Mouse (Mus musculus): ENCODE measurements around the gene Mapkapk2. TPM values are rescaled to one million over a fixed set of nuclear protein-coding genes. Genes with fewer than 3 reads are reported as not detected.
A peak's percentile ranks its signal among the peaks of the same experiment; 100 is the strongest.
"Not testable (repeated sequence)": the region's sequence is repeated elsewhere in the genome, so short reads cannot be mapped to it uniquely, and the experiment has no call there.

The Mapkapk2 gene
- polyA plus RNA-seq (2015; fragmentation: Nextera tagmentation; extraction: Ambion mirVana): 34.6 and 35.4 TPM in 2 replicates

DNA sequence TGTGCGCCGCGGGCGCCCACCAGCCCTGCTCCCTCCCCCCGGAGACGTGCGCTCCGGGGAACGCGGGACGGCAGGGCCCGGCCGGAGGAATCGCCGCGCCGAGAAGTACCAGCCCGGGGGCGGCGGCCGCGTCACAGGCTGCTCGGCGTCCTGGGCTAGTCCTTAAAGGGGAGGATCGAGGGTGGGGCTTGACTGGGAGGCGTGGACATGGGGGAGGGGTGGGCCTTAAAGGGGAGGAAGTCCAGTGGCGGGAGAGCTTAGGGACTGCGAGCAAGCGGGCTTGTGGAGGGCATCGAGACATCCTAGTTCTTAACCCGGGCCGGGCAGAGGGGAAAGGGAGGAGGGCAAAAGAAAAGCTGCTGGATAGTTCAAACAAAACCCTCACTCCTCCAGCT, at the start of gene Mapkapk2:
TSS of gene Mapkapk2 (minus strand) at position 127 of the 395 bp plus-strand sequence.
- peak within 1 kb of the TSS; percentile 94 for H3K9ac ChIP-seq (ENCODE audit: low read length)
- H3K4me1 ChIP-seq (replicated peaks; ENCODE audit: control insufficient read depth, insufficient read depth): peaks cover 12% of the 10 kb centered on the region; the same call in 1 of the 2 replicates
- DNase-seq (ENCODE audit: low spot score) (peak; percentile 97), ATAC-seq (ENCODE audit: low FRiP score, low TSS enrichment) (peak; percentile 95)
- no peak for TF ChIP-seq EP300 (optimal IDR thresholded peaks at IDR 0.05)
- no peak for TF ChIP-seq CTCF (IDR thresholded peaks at IDR 0.05; ENCODE audit: low read depth)
- H3K4me3 ChIP-seq (ENCODE audit: low read depth, low read length): peak within 1 kb of the TSS; percentile 93
- no peaks in the 10 kb centered on the region for H3K36me3 ChIP-seq (ENCODE audit: control insufficient read depth, insufficient read depth, low read length)
- no peaks in the 10 kb centered on the region for H3K9me3 ChIP-seq (ENCODE audit: control insufficient read depth, low read length)
- 0% methylated on average over 30 of the region's 32 CpGs for WGBS
- H3K4me2 ChIP-seq (replicated peaks; ENCODE audit: low read depth): peak within 1 kb of the TSS; percentile 84
- H3K27ac ChIP-seq (replicated peaks): peak within 1 kb of the TSS; percentile 98
- no peaks in the 10 kb centered on the region for H3K27me3 ChIP-seq (ENCODE audit: control insufficient read depth, insufficient read depth, low read length)

- Histone ChIP-seq H3K27me3 (ENCODE audit: control insufficient read depth, insufficient read depth, low read length) (no peaks in the 10 kb centered on the region), H3K9ac (ENCODE audit: low read length) (no peak overlapping the region), H3K36me3 (ENCODE audit: control insufficient read depth, insufficient read depth, low read length) (no peaks in the 10 kb centered on the region), H3K4me2 (replicated peaks; ENCODE audit: low read depth) (no peak overlapping the region), H3K9me3 (ENCODE audit: control insufficient read depth, low read length) (no peaks in the 10 kb centered on the region), H3K4me1 (replicated peaks; ENCODE audit: control insufficient read depth, insufficient read depth) (no peaks in the 10 kb centered on the region), H3K27ac (replicated peaks) (no peak overlapping the region), H3K4me3 (ENCODE audit: low read depth, low read length) (no peak overlapping the region)
- DNase-seq (ENCODE audit: low spot score) (no peak), ATAC-seq (ENCODE audit: low FRiP score, low TSS enrichment) (no peak)
- 81% methylated on average over 3 of the region's 3 CpGs for WGBS
- TF ChIP-seq CTCF (IDR thresholded peaks at IDR 0.05; ENCODE audit: low read depth) (no peak), EP300 (optimal IDR thresholded peaks at IDR 0.05) (no peak)
These were observed 48.6 kb upstream of the Mapkapk2 start for GRCm38 (mm10) chr1:131146181-131146614.

DNA sequence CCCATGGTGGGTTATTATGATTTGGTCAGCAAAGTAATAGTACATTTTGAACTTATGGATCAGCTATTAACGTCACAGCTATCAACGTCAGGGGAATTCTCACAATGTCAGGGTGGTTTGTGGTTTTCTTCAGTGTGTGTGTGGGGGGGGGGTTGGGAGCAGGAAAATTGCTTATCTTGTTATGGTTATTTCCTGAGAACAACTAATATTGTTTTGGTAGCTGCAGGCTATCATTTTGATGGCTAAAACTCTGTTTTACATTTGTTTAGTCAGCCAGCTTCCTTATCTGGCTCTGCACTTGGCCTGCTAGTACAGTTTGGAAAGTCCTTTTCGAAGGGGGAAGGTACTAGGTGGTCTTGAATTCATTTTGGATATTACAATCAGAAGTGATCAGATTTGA, 47.6 kb upstream of the Mapkapk2 start:
- not testable (repeated sequence) for H3K4me1 ChIP-seq (replicated peaks; ENCODE audit: control insufficient read depth, insufficient read depth); H3K36me3 ChIP-seq (ENCODE audit: control insufficient read depth, insufficient read depth, low read length); H3K9ac ChIP-seq (ENCODE audit: low read length); H3K27ac ChIP-seq (replicated peaks); H3K9me3 ChIP-seq (ENCODE audit: control insufficient read depth, low read length); H3K4me2 ChIP-seq (replicated peaks; ENCODE audit: low read depth); ATAC-seq (ENCODE audit: low FRiP score, low TSS enrichment); DNase-seq (ENCODE audit: low spot score); H3K27me3 ChIP-seq (ENCODE audit: control insufficient read depth, insufficient read depth, low read length); H3K4me3 ChIP-seq (ENCODE audit: low read depth, low read length)
- WGBS: 86% methylated on average over 3 of the region's 3 CpGs

GRCm38 (mm10) chr1:131142472-131142871, 44.8 kb upstream of the Mapkapk2 start:
- ATAC-seq (ENCODE audit: low FRiP score, low TSS enrichment): no peak
- Histone ChIP-seq H3K4me1 (replicated peaks; ENCODE audit: control insufficient read depth, insufficient read depth) (0 out of 2 replicates have a peak, but pooled peaks cover 2% of the 10 kb centered on the region), H3K36me3 (ENCODE audit: control insufficient read depth, insufficient read depth, low read length) (no peaks in the 10 kb centered on the region), H3K27me3 (ENCODE audit: control insufficient read depth, insufficient read depth, low read length) (no peaks in the 10 kb centered on the region), H3K4me3 (ENCODE audit: low read depth, low read length) (no peak overlapping the region), H3K9me3 (ENCODE audit: control insufficient read depth, low read length) (no peaks in the 10 kb centered on the region), H3K27ac (replicated peaks) (no peak overlapping the region), H3K9ac (ENCODE audit: low read length) (no peak overlapping the region), H3K4me2 (replicated peaks; ENCODE audit: low read depth) (no peak overlapping the region)
- no peak for DNase-seq (ENCODE audit: low spot score)
- WGBS: 83% methylated on average over 1 of the region's 1 CpGs
- no peak for TF ChIP-seq CTCF (IDR thresholded peaks at IDR 0.05; ENCODE audit: low read depth)
- no peak for TF ChIP-seq EP300 (optimal IDR thresholded peaks at IDR 0.05)

- no peaks in the 10 kb centered on the region for H3K36me3 ChIP-seq (ENCODE audit: control insufficient read depth, insufficient read depth, low read length)
- H3K4me3 ChIP-seq (ENCODE audit: low read depth, low read length): no peak overlapping the region
- TF ChIP-seq EP300 (optimal IDR thresholded peaks at IDR 0.05) (no peak), CTCF (IDR thresholded peaks at IDR 0.05; ENCODE audit: low read depth) (no peak)
- no peak overlapping the region for H3K9ac ChIP-seq (ENCODE audit: low read length)
- H3K27ac ChIP-seq (replicated peaks): no peak overlapping the region
- no peak for ATAC-seq (ENCODE audit: low FRiP score, low TSS enrichment)
- no peak for DNase-seq (ENCODE audit: low spot score)
- H3K4me1 ChIP-seq (replicated peaks; ENCODE audit: control insufficient read depth, insufficient read depth): 0 out of 2 replicates have a peak, but pooled peaks cover 2% of the 10 kb centered on the region
- no peaks in the 10 kb centered on the region for H3K27me3 ChIP-seq (ENCODE audit: control insufficient read depth, insufficient read depth, low read length)
- no peaks in the 10 kb centered on the region for H3K9me3 ChIP-seq (ENCODE audit: control insufficient read depth, low read length)
- WGBS: 49% methylated on average over 2 of the region's 2 CpGs
- H3K4me2 ChIP-seq (replicated peaks; ENCODE audit: low read depth): no peak overlapping the region
These were observed 43.8 kb upstream of the Mapkapk2 start for GRCm38 (mm10) chr1:131141449-131141848.

DNA sequence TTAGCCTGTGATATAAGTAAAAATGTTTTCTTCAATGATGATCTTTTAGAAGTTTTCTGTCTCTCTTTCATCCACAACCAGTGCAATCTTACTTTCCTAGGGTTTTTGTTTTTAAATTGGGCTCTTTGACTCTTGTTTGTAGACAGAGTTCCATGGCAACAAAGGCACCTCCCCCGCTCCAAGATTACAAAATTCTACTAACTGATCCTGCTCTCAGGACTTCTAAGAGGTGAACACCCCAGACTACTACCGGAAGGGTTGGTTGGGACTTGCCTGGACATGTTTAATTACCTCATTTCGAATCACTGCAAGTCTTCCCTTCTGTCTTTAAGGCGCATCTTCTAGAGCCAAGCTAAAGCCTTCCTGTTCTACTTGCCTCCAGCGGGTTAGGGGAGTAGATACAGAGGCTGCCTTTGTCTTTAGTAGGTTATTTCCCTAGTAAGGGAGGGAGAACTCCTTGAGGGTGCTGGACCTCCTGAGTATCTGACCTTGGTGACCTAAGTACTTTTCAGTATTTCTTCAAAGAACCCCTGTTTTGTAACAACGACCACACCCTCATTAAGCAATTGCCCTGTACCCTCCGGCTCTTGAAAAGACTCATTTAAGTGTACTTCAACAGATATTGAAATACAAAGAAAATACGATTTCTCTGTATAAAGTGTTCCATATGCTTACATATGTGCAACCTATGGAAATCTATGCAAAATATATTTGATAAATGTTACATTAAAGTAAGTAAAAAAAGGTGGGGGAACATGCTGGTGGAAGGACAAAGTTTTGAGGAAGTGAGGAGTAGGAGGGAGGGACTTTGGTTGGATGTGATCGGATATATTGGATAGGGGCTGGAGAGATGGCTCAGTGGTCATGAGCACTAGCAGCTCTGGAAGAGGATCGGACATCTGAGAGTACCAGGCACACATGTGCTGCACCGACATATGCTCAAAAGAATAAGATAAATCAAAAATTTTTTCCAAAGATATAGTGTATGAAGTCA, 41.8 kb upstream of the Mapkapk2 start:
- DNase-seq (ENCODE audit: low spot score) (no peak), ATAC-seq (ENCODE audit: low FRiP score, low TSS enrichment) (no peak; the same call in 1 of the 2 replicates)
- Histone ChIP-seq H3K27me3 (ENCODE audit: control insufficient read depth, insufficient read depth, low read length) (no peaks in the 10 kb centered on the region), H3K4me2 (replicated peaks; ENCODE audit: low read depth) (peak overlapping the region; percentile 95), H3K9me3 (ENCODE audit: control insufficient read depth, low read length) (no peaks in the 10 kb centered on the region), H3K9ac (ENCODE audit: low read length) (no peak overlapping the region), H3K36me3 (ENCODE audit: control insufficient read depth, insufficient read depth, low read length) (no peaks in the 10 kb centered on the region), H3K4me3 (ENCODE audit: low read depth, low read length) (peak overlapping the region; percentile 73), H3K27ac (replicated peaks) (peak overlapping the region; percentile 86), H3K4me1 (replicated peaks; ENCODE audit: control insufficient read depth, insufficient read depth) (0 out of 2 replicates have a peak, but pooled peaks cover 2% of the 10 kb centered on the region)
- WGBS: 61% methylated on average over 11 of the region's 11 CpGs
- TF ChIP-seq CTCF (IDR thresholded peaks at IDR 0.05; ENCODE audit: low read depth): no peak
- TF ChIP-seq EP300 (optimal IDR thresholded peaks at IDR 0.05): no peak
